Mouse (Mus musculus): ENCODE measurements around the gene Gys1.
"Not testable (repeated sequence)": the region's sequence is repeated elsewhere in the genome, so short reads cannot be mapped to it uniquely, and the experiment has no call there.

The Gys1 gene

GRCm38 (mm10) chr7:45481374-45481927, 46.8 kb downstream of the Gys1 start, which contains the start of gene Tulp2:
Gene Tulp2, plus strand, starts transcription at chr7:45481877.
- DNase-seq (ENCODE audit: low spot score): peak; percentile 66

GRCm38 (mm10) chr7:45482166-45482565, 47.5 kb downstream of the Gys1 start:
- DNase-seq (ENCODE audit: low spot score): no peak

- DNase-seq (ENCODE audit: low spot score): not testable (repeated sequence)
Observed at GRCm38 (mm10) chr7:45484985-45485384, 50.3 kb downstream of the Gys1 start.

GRCm38 (mm10) chr7:45486158-45486557, 51.5 kb downstream of the Gys1 start:
- DNase-seq (ENCODE audit: low spot score): no peak

- DNase-seq (ENCODE audit: low spot score): no peak
Observed at GRCm38 (mm10) chr7:45486761-45487415, 52.2 kb downstream of the Gys1 start, which contains the start of gene Gm45808. Gene Gm45808, minus strand, starts transcription at chr7:45486811.

GRCm38 (mm10) chr7:45487861-45488292, 53.2 kb downstream of the Gys1 start:
- no peak for DNase-seq (ENCODE audit: low spot score)

- peak; percentile 61 for DNase-seq (ENCODE audit: low spot score)
Observed at GRCm38 (mm10) chr7:45488293-45489204, 53.9 kb downstream of the Gys1 start, which contains the start of gene Dhdh. Gene Dhdh, minus strand, starts transcription at chr7:45488805.

- DNase-seq (ENCODE audit: low spot score): no peak
Observed at GRCm38 (mm10) chr7:45489578-45489977, 54.9 kb downstream of the Gys1 start.

GRCm38 (mm10) chr7:45490822-45491221, 56.2 kb downstream of the Gys1 start:
- DNase-seq (ENCODE audit: low spot score): no peak

- DNase-seq (ENCODE audit: low spot score): peak; percentile 39
Observed at GRCm38 (mm10) chr7:45491264-45491663, 56.6 kb downstream of the Gys1 start.

- DNase-seq (ENCODE audit: low spot score): no peak
Observed at GRCm38 (mm10) chr7:45492225-45492844, 57.7 kb downstream of the Gys1 start.

DNA sequence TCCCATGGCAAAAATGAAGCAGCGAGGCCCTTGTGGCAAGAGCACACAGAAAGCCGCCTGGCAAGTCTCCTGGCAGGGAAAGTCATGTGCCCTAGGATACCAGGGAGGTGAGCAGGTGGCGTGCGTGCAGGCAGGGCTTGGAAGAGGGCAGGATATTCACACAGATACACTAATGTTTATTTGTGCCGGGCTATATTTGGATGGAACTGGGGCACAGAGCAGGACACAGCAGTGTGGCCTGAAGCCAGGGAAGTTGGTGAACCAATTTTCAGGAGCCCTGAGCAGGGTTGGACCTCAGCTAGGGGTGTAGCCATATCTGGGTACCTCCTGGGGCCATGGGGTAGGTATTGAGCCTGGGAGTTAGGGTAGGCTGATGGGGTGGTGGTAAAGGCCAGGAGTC, 58.3 kb downstream of the Gys1 start:
- DNase-seq (ENCODE audit: low spot score): no peak

DNA sequence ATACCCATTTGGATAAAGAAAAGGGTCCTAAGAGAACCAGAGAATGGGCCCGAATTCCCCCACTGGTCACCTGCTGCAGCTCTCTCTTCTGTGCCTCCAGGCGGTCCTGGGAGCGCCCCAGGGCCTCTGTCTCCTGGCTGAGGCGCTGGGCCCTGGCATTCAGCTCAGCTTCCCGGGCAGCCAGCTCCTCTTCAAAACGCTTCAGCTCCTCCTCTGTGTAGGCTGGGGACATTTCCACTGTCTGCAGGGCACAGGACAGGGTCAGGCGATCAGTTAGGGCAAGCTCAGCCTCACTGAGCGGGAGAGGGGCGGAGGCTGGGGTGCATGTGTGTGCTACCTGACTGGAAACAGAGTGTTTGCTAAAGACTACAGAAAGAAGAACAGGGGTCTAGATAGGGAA, 59.9 kb downstream of the Gys1 start:
- no peak for DNase-seq (ENCODE audit: low spot score)

- no peak for DNase-seq (ENCODE audit: low spot score)
Observed at GRCm38 (mm10) chr7:45498427-45498826, 63.8 kb downstream of the Gys1 start.

Measured in urinary bladder, postnatal 14 days (tissue).